Mouse (Mus musculus) cerebellum, adult (tissue): Measurements from ENCODE around the gene Rnf217.

Source experiments
- ATAC-seq: cut with Nextera tagmentation; 2 replicates; pipeline ENCODE4 v1.9.2; 2017; ENCODE audit warnings: mild to moderate bottlenecking, moderate library complexity, mixed read lengths; ENCODE audit not compliant: insufficient number of reproducible peaks, low FRiP score, low TSS enrichment

The Rnf217 gene

GRCm38 (mm10) chr10:31504134-31504551, 104.8 kb downstream of the Rnf217 start:
- ATAC-seq, result peak; percentile 85

GRCm38 (mm10) chr10:31503542-31504133, 105.3 kb downstream of the Rnf217 start:
- no peak for ATAC-seq

DNA sequence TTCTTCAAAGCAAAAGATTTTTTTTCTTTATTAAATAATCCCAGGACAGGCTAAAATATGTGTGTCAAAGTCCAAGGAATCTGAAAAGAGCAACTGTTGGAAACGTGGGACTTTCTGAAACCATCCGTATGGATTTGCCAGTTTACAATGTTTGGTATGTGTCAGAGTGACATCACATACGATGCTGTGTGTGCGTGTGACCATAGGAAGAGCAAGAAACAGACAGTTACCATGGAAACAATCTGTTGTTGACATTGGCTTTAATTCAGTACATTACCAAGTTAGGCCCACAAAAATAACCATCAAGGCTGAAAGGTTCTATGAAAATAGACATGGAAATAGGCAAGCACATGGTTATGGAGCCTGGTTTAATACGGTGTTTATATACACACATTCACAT, 107.3 kb downstream of the Rnf217 start:
- ATAC-seq, result no peak

DNA sequence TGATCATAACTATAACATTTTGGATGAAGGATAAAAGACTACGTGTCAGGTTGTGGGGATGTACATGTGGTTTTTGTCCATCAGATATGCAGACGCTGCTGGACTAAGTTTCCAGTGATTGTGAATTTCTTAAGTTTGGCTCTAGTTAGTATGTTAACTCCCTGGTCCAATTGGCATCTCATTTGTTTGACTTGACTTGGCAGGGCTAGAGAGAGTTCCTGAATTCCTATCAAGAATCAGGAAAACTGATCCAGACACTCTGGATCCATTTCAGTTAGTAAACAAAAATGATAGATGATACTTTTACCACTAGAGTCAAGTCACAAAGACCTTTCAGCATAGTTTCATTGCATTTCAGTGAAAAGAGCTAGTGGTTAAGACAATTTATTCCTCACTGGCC, 112.1 kb downstream of the Rnf217 start:
- no peak for ATAC-seq

DNA sequence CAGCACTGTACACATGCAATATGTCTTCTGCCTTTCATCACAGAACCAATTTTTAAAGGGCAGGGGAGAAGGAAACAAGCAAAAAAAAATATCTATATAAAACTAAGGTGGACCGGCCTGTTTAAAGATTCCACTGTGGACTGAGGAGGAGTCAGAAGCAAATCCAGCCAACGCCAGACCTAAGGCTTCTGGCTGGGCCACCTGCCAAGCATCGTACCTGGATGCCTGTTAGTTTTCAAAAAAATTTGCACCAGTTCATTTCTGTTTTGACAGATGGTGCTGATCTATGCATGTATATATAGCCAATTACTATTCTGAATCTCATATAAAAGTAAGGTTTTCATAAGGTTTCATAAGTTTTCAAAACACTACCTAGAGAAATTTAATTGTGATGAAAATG, 113.2 kb downstream of the Rnf217 start:
- ATAC-seq, result peak; percentile 40; the same call in 1 of the 2 replicates

- no peak for ATAC-seq
Measured at GRCm38 (mm10) chr10:31494296-31494695, 114.7 kb downstream of the Rnf217 start.

DNA sequence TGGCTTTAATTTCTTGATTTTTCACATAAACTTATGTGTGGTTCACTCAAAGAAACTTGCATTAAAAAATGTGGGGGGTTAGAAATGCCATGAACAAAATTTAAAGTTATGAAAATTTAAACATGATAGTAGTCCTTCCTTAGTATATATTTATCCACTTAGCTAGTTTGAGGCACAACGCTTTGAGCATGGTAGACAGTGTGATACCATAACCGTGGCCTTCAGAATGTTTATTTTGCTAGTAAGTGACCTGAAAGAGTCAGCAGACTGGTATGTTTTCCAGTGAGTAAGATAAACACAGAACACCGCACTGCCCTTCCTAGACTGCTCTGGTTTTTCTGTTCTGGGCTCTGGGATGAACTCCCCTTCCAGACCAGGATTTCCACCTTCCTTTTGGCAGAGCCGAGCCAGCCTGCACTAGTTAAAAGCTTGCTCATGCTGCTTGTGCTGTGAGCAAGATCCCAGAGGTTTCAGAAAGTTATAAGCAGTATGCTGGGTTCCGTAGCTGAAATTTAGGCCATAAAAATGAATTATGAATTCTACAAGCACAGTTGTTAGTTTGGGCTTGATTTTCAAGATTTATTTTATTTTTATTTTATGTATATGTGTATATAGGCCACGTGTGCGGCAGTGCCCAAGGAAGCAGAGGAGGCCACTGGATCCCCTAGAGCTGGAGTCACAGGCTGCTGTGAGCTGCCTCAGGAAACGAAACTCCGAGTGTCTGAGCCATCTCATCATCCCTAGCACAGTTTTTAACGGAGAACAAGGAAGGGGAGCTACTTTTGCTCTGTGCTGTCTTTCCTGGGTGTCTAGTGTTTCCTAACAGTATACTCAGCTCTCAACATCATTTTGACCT, 141.7 kb downstream of the Rnf217 start:
- no peak for ATAC-seq

- ATAC-seq, result no peak
Measured at GRCm38 (mm10) chr10:31465840-31466541, 143.0 kb downstream of the Rnf217 start.

DNA sequence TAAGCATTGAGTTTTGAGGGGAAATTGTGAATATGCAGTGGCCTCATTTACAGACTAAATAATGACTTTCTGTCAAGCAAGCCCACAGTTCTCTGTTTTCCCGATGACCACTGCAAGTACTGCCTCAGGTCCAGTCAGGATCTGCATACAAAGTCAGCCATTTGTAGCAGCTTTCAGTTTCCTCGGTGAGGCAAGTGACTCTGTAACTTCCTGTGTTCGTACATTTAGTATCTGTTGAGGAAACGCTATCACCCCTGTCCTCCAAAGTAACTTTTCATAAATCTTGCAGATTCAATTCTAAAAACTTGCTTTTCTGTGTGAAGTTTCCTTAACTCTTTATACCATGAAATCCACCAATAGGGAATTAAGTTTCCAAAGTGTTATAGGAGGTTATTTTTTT, 143.6 kb downstream of the Rnf217 start:
- ATAC-seq, result no peak

- no peak for ATAC-seq
Measured at GRCm38 (mm10) chr10:31463044-31463443, 145.9 kb downstream of the Rnf217 start.

DNA sequence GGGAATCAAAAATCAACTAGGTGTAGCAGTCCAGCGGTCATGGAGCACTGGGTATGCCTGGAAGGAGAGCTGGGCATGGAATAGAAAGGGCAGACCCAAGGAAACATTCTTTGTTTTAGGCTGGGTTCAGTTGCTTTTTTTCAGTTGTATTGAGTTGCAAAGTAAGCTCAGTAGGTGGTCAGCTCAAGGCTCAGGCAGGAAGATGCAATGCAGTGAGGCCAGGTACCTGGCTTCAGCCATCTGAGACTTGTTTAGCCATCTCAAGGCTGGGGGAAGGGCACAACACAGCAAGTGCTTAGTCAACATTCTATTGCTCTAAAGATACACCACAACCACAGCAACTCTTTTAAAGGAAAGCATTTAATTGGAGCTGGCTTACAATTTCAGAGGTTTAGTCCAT, 152.2 kb downstream of the Rnf217 start:
- no peak for ATAC-seq

GRCm38 (mm10) chr10:31447083-31447482, 161.9 kb downstream of the Rnf217 start:
- no peak for ATAC-seq

- peak; percentile 93 for ATAC-seq
Measured at GRCm38 (mm10) chr10:31445291-31446124, 163.5 kb downstream of the Rnf217 start, which contains the start of gene Tpd52l1. Gene Tpd52l1 (minus strand): TSS chr10:31445958.

DNA sequence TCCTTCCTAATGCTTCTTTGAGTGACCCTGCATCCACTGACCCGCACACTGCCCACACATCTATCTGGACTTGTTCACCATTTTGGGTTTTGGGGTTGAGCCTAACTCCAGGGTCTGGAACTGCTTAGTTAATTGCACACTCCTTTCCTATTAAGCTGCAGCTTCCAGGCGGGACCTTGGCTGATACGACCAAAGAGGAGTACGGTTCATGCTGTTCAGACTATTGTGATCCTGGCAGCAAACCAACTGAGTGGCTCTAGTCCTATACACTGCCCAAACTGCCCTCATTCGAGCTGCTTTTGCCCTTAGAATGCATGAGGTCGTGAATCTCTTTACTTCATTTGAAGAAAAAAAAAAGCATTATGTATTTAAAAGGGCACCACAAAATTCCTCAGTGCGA, 164.8 kb downstream of the Rnf217 start:
- ATAC-seq, result no peak
